Mouse (Mus musculus): Measurements from ENCODE around the gene Ralgapa1. TPM values are rescaled to one million over a fixed set of nuclear protein-coding genes. Genes with fewer than 3 reads are reported as not detected.
"Not testable (repeated sequence)": the region's sequence is repeated elsewhere in the genome, so short reads cannot be mapped to it uniquely, and the experiment has no call there.

Ralgapa1 gene
- polyA plus RNA-seq, 1 experiment = 12.6 TPM

DNA sequence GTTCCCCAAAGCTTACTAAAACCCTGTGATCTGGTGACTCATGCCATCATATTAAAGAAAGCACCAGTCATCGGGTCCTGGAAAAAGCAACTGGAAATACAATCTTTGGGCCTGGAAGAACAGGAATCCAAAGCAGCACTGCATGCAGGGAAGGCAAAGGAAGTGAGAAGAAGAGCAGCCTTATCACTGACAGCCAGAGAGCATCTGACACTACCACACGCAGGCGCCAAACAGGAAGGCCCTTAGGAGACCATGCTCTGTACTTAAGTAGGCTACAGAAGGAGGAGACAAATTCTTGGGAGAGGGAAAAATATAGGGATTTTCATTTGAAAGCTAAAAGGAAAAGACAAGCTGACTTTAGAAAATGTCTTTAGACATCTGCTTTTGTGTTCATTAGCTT is 216.6 kb downstream of the Ralgapa1 start:
- 86% methylated on average over 3 of the region's 3 CpGs for WGBS
- DNase-seq (ENCODE audit: low read depth, low spot score) = no peak

DNA sequence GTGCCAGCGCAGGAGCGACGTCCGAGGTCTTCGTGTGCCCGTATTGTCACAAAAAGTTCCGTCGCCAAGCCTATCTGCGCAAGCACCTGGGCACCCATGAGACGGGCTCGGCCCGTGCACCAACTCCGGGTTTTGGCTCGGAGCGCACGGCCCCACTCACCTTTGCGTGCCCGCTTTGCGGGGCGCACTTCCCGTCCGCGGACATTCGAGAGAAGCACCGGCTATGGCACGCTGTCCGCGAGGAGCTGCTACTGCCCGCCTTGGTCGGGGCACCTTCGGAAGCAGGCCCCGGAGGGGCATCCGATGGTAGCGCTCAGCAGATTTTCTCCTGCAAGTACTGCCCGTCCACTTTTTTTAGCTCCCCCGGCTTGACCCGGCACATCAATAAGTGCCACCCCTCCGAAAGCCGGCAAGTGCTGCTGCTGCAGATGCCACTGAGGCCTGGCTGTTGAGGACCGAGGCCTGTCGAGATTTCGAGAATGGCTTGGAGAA is 220.4 kb downstream of the Ralgapa1 start:
- WGBS = 9% methylated on average over 42 of the region's 42 CpGs
- DNase-seq (ENCODE audit: low read depth, low spot score) = no peak

DNA sequence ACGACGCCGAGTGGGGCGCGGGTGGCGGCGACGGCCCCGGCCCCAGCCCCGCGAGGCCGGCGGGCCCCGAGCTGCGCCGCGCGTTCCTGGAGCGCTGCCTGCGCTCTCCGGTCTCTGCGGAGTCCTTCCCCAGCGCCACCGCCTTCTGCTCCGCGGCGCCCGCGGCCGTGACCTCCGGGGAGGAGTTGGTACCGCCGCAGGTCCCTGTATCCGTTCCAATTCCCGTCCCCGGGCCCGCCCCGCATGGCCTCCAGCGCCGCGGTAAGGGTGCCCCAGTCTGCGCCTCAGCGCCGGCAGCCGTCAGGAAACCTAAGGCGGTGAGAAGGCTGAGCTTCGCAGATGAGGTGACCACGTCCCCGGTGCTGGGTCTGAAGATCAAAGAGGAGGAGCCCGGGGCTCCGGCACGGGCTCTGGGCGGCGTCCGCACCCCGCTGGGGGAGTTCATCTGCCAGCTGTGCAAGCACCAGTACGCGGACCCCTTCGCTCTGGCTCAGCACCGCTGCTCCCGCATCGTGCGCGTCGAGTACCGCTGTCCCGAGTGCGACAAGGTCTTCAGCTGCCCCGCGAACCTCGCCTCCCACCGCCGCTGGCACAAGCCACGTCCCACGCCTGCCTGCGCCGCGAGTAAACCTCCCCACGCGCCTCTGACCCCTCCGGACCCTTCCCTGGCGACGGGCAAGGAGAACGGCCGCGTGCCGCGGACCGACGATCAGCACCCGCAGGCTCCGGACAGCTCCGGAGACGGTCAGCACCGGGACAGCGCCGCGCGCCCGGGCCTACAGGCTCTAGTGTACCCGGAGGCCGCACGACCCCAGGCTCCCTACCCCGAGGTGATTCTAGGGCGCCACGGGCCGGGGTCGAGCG is 221.1 kb downstream of the Ralgapa1 start:
- 3% methylated on average over 109 of the region's 109 CpGs for WGBS
- no peak for DNase-seq (ENCODE audit: low read depth, low spot score)

DNA sequence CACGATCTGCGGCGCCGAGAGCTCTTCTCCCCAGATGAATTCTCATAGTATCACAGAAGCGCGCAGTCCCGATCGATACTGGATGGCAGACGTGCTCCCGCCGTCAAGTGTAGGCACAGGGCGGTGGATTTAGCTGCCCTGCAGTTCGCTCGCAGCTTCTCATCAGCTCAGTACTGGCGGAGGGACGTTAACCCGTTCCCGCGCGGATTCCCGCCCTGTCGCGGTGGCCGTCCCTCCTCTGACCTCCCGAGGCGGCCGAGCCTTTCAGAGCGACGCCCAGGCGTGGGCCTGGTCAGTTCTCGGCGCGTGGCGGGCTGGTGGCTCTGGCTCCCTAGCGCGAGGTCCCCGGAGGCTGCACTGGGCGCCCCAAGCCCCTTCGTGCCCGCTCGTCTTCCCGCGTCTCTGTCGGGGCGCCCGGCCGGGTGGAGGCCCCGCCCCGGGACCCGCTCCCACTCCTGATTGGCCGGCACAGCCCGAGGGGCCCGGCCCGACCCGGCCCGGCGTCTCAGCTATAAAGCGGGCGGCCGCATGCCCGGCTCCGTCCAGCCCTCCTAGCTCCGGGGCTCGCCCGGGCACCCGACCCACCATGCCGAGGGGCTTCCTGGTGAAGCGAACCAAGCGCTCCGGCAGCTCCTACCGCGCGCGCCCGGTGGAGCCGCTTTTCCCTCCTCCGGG is 221.9 kb downstream of the Ralgapa1 start, which contains the start of gene Insm2:
Gene Insm2, plus strand, starts transcription at position 541 of the 675 bp plus-strand sequence.
- 2% methylated on average over 77 of the region's 77 CpGs for WGBS
- no peak for DNase-seq (ENCODE audit: low read depth, low spot score)

DNA sequence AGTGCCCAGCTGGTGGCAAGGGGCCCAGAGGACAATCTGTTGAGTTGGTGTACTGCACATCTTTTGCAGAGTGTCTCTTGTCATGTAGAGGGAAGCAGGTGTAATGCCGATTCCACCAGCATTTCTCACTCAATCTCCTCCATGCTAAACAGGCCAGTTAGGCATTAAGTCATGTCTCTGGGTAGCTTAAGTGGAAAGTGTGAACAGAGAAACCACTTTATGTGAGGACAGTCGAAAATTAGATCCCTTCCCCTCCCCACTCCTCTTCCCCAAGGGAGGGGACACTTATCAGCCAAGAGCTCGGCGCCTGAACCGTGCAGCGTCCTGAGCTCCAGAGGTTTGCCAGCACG is 222.5 kb downstream of the Ralgapa1 start:
- WGBS = 7% methylated on average over 7 of the region's 7 CpGs

DNA sequence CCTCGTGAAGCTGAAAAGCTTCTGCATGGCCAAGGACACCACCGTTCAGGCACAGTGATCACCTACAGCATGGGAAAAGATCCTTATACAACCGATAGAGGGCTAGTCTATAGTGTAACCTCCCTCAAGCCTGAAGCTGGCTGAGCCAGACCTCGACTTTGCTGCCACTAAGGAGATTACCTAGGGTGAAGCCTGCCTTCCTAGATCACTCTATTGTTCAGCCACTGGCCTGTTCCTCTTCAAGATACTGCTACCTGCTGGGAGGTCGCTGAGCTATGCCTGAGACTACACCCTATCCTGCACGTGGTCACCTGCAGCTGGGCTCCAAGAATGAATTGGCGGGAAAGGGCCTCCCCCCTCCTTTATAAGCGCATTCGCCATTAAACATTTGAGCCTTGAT is 234.0 kb downstream of the Ralgapa1 start:
- 54% methylated on average over 9 of the region's 9 CpGs for WGBS
- not testable (repeated sequence) for DNase-seq (ENCODE audit: low read depth, low spot score)

More for the DNA sequence above, 222.5 kb downstream of the Ralgapa1 start:
- DNase-seq (ENCODE audit: low read depth, low spot score) = no peak

DNA sequence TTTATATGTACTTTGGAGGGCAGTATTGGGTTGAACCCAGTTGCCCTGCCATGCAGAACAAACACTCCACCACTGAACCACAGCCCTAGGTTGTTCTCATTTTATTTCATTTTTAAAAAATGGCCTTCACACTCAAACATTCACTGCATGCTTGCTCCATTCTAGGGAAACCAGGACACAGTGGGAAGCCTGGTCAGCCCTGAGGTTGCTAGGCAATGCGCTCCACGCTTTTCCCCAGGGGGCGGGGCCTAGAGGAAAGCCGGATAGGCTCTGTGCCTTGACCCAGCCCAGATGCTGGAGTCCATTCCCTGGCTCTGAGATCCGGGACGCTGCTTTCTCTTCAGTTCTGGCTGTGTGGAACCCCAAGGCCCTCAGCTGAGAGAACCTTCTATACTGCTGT is 247.2 kb downstream of the Ralgapa1 start:
- DNase-seq (ENCODE audit: low read depth, low spot score) = no peak
- WGBS = 8% methylated on average over 6 of the region's 6 CpGs

DNA sequence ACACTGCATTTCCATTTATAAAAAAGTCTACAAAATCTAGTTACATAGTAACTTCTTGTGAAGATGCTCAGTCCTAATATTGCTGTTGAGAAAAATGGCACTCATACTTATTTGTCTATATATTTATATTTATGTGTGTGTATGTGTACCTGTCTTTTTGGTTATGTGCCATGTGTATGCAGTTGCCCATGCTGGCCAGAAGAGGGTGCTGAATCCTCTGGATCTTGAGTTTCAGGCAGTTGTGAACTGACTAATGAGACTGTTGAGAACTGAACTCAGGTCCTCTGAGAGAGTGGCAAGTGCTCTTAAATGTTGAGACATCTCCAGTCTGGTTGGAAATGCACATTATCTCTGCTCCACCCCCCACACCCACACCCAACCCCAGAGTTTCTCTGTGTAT is 247.9 kb downstream of the Ralgapa1 start:
- no peak for DNase-seq (ENCODE audit: low read depth, low spot score)

DNA sequence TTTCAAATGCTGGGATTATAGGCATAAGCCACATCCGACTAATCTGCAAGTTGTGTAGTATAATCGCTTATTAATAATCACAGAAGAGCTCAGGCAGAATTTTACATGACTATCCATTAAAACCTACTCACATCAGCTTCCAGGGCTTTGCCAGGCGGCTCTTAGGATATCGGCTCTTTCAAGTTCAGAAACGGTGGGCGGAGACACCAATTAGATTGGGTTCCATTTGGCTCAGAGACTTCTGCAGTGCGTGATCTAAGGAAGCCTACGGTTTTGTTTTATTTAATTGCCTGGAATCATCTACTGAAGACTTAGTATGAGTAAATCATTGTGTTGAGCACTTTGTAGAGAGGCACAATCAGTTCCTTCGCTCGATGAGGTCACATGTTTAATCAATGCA is 249.3 kb downstream of the Ralgapa1 start:
- 77% methylated on average over 10 of the region's 10 CpGs for WGBS
- DNase-seq (ENCODE audit: low read depth, low spot score) = no peak

DNA sequence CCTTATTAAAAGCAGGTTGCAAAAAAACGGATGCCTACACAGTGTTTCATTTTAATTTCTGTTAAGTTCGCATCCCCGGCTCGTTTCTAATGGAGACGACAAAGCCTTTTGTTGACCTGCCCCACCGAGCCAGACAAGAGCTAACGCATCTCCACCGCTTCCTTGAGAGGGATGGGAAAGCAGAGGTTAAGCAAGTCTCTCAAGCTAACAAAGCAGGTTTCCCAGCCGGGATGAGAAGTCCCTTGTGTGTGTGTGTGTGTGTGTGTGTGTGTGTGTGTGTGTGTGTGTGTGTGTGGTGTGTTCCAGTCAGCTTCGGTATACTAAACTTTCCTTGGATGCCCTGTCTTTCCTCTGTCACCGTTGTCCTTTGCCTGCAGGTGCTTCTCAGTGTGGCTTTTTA is 249.8 kb downstream of the Ralgapa1 start:
- DNase-seq (ENCODE audit: low read depth, low spot score) = no peak
- WGBS = 79% methylated on average over 11 of the region's 11 CpGs

DNA sequence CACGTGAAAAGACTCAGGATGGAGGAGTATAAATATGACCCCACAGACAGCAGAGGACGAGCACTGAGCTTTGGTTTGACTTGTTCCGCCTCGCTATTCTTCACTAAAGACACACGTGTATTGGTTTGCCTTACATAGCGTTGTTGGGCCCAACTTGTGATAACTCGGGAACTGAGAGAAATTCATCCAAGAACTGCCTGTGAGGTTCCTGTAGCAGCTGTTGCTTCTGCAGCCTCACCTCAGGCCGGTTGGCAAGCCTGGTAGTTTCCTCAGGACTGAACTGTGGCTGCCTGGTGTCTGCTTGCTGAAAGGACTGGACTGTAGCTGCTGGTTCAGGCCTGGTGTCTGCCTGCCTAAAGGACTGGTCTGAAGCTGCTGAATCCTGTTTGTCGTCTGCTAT is 250.3 kb downstream of the Ralgapa1 start:
- no peak for DNase-seq (ENCODE audit: low read depth, low spot score)
- WGBS = 88% methylated on average over 9 of the region's 9 CpGs

DNA sequence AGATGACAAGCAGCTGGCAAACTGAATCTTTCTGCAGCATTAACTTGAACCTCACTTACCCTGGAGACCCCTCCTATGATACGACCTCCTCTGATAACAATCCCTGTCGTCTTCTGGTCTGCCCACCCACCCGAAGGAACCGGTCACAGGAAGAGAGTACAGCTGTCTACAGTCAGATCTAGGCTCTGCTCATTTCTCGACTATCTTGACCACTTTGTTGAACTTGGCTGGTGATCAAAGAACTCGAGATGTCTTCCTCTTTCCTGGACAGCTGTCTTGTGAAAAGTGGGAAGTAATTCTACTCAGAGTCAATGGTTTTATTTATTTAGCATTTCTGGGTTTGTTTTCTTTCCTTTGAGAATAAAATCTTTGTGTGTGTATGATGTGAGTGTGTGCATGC is 251.3 kb downstream of the Ralgapa1 start:
- WGBS = 10% methylated on average over 6 of the region's 6 CpGs
- peak; percentile 24 for DNase-seq (ENCODE audit: low read depth, low spot score)

DNA sequence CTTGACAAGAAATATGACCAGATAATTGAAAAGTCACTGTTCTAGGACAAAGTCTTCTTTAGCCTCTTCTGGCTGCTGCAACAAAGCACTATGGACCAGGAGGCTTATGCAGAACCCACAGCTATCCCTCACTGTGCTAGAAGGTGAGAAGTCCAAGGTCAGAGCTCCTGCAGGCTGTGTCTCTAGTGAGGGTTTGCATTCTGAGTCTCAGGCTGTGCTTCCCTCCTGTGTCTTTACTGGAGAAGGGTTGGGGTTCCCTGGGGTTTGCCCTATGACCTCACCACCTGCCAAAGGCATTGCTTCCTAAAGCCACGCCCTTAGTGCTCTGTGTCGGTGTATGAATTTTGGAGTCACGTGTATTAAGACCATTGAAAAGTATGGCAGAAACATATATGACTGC is 252.5 kb downstream of the Ralgapa1 start:
- 42% methylated on average over 3 of the region's 3 CpGs for WGBS

DNA sequence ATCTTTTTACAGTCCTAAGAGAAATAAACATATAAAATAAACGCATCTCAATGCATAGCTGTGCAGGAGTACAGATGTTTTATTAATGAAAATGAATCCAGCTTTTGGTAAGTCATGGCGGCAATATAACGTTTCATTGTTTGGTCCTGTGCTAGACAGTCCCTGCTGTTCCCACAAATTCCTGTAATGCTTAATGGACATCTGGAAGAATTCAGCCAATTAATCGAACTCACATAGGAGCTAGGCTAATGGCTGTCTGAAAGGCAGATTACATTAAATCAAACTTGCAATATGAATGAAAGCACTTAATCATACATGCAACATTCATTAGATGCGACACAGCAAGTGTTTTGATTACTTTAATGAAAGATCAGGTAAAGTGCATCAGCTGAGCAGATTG is 254.1 kb downstream of the Ralgapa1 start:
- 71% methylated on average over 5 of the region's 5 CpGs for WGBS

More for the DNA sequence above, 252.5 kb downstream of the Ralgapa1 start:
- no peak for DNase-seq (ENCODE audit: low read depth, low spot score)

DNA sequence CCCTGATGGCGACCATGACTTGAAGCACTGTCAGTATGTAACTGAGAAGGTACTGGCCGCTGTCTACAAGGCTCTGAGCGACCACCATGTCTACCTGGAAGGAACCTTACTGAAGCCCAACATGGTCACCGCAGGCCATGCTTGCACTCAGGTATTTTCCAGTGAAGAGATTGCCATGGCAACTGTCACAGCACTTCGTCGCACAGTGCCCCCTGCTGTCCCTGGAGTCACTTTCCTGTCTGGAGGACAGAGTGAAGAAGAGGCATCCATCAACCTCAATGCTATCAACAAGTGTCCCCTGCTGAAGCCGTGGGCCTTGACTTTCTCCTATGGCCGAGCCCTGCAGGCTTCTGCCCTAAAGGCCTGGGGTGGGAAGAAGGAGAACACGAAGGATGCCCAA is 255.1 kb downstream of the Ralgapa1 start:
- WGBS = 79% methylated on average over 9 of the region's 9 CpGs
- no peak for DNase-seq (ENCODE audit: low read depth, low spot score)

More for the DNA sequence above, 254.1 kb downstream of the Ralgapa1 start:
- no peak for DNase-seq (ENCODE audit: low read depth, low spot score)

DNA sequence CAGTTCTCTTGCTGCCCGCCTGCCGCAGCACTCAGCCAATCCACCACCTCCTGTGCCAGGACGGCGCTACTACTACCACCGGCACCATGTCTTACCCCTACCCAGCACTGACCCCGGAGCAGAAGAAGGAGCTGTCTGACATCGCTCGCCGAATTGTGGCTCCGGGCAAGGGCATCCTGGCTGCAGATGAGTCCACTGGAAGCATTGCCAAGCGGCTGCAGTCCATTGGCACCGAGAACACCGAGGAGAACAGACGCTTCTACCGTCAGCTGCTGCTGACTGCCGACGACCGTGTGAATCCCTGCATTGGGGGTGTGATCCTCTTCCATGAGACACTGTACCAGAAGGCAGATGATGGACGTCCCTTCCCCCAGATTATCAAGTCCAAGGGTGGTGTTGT is 255.8 kb downstream of the Ralgapa1 start, which contains the start of gene Aldoart2:
Gene Aldoart2, plus strand, starts transcription at position 34 of the 400 bp plus-strand sequence.
- DNase-seq (ENCODE audit: low read depth, low spot score) = no peak
- 97% methylated on average over 19 of the region's 19 CpGs for WGBS

DNA sequence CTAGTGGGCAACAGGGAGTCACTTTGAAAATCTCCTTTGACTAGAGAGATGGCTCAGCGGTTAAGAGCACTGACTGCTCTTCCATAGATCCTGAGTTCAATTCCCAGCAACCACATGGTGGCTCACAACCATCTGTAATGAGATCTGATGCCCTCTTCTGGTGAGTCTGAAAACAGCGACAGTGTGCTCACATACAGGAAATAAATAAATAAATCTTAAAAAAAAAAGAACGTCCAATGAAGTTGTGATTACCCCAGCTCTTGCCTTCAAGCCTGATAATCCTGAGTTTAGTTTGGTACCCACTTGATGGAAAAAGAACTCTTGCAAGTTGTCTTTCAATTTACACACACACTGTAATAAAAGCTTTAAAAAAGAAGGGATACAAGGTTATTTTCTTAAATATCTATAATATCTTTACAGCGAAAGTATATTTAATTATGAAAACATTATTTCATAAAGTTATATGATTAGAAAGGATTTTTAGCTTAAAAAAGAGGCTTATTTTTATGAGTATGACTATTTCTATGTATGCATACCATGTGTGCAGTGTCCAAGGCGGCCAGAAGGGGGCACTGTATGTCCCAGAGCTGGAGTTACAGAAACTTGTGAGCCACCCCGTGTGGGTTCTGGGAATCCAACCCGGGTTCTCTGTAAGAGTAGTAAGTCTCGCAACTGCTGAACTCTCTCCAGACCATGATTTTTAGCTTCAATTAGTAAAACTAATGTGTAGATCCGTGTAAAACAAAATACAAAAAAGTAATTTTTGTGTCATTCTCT is 256.6 kb downstream of the Ralgapa1 start:
- WGBS = 88% methylated on average over 9 of the region's 9 CpGs
- no peak for DNase-seq (ENCODE audit: low read depth, low spot score)

DNA sequence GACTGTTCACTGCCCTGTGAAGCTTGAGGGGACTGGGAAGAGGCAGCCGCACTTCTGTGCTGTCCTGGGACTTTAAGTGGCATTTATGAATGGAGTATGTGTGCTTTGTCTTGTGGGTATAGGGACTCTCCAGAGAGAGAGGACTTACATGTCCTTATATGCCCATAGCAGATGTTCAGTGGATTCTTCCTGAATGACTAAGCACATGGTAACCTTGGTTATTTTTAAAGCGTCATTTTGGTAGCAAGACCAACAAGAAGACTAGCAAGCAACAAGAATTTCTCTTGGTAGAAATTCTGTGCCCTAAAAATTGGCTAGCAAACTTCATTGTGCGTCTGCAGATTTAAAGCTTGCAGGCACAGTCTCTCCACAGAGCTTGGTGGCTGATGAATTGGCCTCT is 257.2 kb downstream of the Ralgapa1 start:
- 91% methylated on average over 3 of the region's 3 CpGs for WGBS
- no peak for DNase-seq (ENCODE audit: low read depth, low spot score)

DNA sequence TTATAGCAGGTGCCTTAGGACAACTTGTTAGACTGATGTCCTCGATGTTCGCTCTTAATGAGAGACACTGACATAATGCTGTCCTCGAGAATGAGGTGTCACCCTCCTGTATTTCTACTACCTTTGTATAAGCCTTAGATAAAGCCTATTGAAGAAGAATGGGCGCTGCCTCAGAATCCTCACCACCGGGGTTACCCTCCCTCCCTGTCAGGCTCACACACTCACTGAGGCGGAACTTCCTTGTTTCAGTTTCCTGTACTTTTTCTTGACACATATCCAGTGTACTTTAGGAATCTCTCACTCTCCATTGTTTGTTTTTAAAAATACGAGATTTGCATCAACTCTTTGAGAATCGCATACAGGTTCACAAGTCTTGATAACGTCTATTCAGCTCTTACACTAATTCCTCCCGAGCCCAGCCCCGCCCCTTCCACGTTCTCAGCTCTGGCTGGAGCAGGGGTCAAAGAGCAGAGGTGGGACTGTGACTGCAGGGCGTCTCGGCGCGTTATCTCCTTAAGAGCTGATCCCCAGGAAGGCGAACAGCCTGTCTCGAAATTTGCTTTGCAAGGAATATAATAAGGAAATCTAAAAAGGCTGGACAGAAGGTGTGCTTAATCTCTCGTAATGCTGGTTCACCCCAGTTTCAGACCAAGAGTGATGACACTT is 260.8 kb downstream of the Ralgapa1 start:
- 7% methylated on average over 19 of the region's 19 CpGs for WGBS
- peak; percentile 64 for DNase-seq (ENCODE audit: low read depth, low spot score)

Measured in large intestine, adult 2 months (tissue).